Mouse (Mus musculus): Measurements from ENCODE around the gene Fxyd3.

DNA sequence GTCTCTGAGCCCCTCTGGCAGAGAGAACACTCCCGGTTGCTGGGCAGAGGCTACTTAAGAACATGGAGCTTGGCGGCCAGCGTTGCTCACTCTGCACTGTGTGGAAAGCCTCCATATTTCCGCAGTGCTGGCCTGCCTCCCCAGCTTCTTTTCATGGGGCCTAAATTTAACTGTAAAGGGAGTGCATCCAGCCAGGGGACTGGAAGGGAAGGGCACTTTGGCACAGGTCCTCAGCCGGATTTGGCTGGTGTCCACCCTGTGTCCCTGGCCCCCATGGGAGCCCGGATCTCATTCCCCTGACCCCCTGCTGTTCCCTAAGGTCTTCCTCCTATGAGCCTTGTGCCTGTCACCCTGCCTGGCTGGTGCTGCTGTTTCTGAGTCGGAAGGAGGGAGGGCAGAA is 42.0 kb upstream of the Fxyd3 start:
- TF ChIP-seq HCFC1 (IDR thresholded peaks at IDR 0.05; ENCODE audit: borderline replicate concordance, insufficient read depth, low read length) (no peak), ZNF384 (IDR thresholded peaks at IDR 0.05; ENCODE audit: low read depth, low read length) (no peak), ZC3H11A (IDR thresholded peaks at IDR 0.05; ENCODE audit: borderline replicate concordance, low read depth, low read length) (no peak)
